Mouse (Mus musculus) liver, embryonic 11.5 days (tissue): ENCODE data around the gene Cyp4f40. TPM values are rescaled to one million over a fixed set of nuclear protein-coding genes. Genes with fewer than 3 reads are reported as not detected.
"Not testable (repeated sequence)": the region's sequence is repeated elsewhere in the genome, so short reads cannot be mapped to it uniquely, and the experiment has no call there.

Experiments
- ATAC-seq: fragments of 200-750 bp; cut with Nextera tagmentation; replicated peaks from 2 replicates; pipeline ENCODE4 v1.8.0; 2017; ENCODE audit warnings: moderate number of reproducible peaks, mild to moderate bottlenecking, moderate TSS enrichment, moderate library complexity; ENCODE audit not compliant: low FRiP score
- DNase-seq: peaks from one replicate; pipeline ENCODE4 v3.0.0-alpha.2; 2017; ENCODE audit warnings: low spot score
- H3K27ac ChIP-seq: fragments of 300-500 bp; sonication (generic); 2 replicates; pipeline ENCODE4 v1.5.1; 2014; ENCODE audit warnings: mild to moderate bottlenecking, low read depth, low read length, control low read depth
- H3K27me3 ChIP-seq: fragments of 300-500 bp; sonication (generic); replicated peaks from 2 replicates; pipeline ENCODE4 v1.6.1; 2014; ENCODE audit warnings: low read length, mixed read lengths; ENCODE audit not compliant: control insufficient read depth, insufficient read depth
- H3K36me3 ChIP-seq: fragments of 300-500 bp; sonication (generic); 2 replicates; pipeline ENCODE4 v1.6.1; 2014; ENCODE audit warnings: mild to moderate bottlenecking, low read length, moderate library complexity, mixed read lengths; ENCODE audit not compliant: control insufficient read depth, insufficient read depth
- H3K4me1 ChIP-seq: fragments of 300-500 bp; sonication (generic); replicated peaks from 2 replicates; pipeline ENCODE4 v1.6.1; 2014; ENCODE audit warnings: low read length, mixed read lengths; ENCODE audit not compliant: control insufficient read depth, insufficient read depth
- H3K4me2 ChIP-seq: fragments of 300-500 bp; sonication (generic); 2 replicates; pipeline ENCODE4 v1.6.1; 2014; ENCODE audit warnings: mild to moderate bottlenecking, control low read depth, moderate library complexity
- H3K4me3 ChIP-seq: fragments of 300-500 bp; sonication (generic); 2 replicates; pipeline ENCODE4 v1.5.1; 2014; ENCODE audit warnings: low read depth, low read length, control low read depth
- H3K9ac ChIP-seq: fragments of 300-500 bp; sonication (generic); 2 replicates; pipeline ENCODE4 v1.6.1; 2014; ENCODE audit warnings: low read depth, low read length, control low read depth
- H3K9me3 ChIP-seq: fragments of 300-500 bp; sonication (generic); 2 replicates; pipeline ENCODE4 v1.6.1; 2016; ENCODE audit warnings: low read length, inconsistent platforms, mixed read lengths; ENCODE audit not compliant: control insufficient read depth
- WGBS: fragments of 180-500 bp; shearing (Covaris S2); extraction: QIAGEN DNeasy Blood & Tissue Kit; methylation state at CpG from one replicate; pipeline ENCODE4 v1.1.7; 2014; 5-methylcytosine and 5-hydroxymethylcytosine counted together
- polyA plus RNA-seq: library from polyadenylated mRNA; unstranded; fragments of >200 nt; fragmentation: Nextera tagmentation; extraction: Ambion mirVana; gene quantifications from 2 replicates; pipeline ENCODE4 v1.2.1, GENCODE M21; 2014

Gene Cyp4f40
- polyA plus RNA-seq, 1 experiment from 2014 or later: not detected

DNA sequence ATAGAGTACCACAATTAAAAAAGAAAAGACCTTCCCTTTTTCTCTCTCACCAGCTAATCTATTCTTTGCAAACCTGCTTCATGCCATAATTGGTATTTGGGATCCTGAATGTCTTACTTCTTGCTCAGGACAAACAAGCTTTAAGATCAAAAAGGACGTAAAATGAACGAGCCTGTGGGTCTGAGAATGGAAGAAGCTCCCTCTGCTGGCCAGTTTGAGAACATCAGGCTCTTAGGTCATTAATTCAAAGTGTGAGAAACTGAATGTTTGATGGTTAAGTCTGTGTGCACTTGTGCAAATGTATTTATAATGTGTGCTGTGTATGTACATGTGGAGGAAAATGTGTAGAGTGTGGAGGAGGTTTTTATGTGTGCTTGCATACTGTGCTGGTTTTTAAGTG, 21.7 kb downstream of the Cyp4f40 start:
- DNase-seq (no peak), ATAC-seq (no peak)
- Histone ChIP-seq H3K36me3 (no peaks in the 10 kb centered on the region), H3K4me3 (no peak overlapping the region), H3K9ac (no peak overlapping the region), H3K4me2 (no peak overlapping the region), H3K4me1 (no peaks in the 10 kb centered on the region), H3K9me3 (no peaks in the 10 kb centered on the region), H3K27ac (no peak overlapping the region), H3K27me3 (no peaks in the 10 kb centered on the region)
- 24% methylated on average over 2 of the region's 2 CpGs for WGBS

DNA sequence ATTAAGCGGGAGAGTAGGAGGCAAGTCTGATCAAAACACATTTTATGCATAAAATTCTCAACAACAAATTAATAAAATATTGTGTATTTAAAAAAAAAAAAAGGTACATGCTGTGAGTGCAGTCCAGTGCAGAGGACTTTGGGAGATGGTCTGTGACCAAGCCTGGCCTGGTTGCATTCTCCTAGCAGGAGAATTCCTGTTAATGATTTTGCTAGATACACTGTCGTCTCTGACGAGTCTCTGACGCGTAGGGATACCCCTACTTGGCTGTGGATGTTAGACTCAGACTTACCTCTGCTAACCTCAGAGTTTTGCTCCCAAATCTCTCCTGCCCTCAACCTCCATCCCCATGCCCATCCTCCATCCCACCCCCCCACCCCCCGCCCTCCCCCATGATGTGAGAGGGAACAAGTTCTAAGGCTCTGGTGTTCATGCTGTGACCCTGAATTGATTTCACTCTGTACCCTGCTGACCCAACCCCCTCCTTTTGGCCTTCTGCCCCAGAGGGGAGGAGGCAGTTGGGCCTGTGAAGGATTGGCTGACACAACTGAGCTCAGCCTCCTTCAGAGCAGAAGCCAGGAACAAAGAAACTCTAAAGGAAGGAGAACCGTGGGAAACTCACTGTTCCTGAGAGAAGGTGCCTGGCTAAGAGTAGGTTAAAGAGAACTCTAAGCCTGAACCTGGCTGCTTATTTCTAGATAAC, 26.5 kb downstream of the Cyp4f40 start, which contains the start of gene Cyp4f15:
Cyp4f15 (plus strand) TSS at position 580 of the 703 bp plus-strand sequence.
- Histone ChIP-seq H3K9me3 (no peaks in the 10 kb centered on the region), H3K27ac (no peak within 1 kb of the TSS), H3K36me3 (no peaks in the 10 kb centered on the region), H3K9ac (no peak within 1 kb of the TSS), H3K27me3 (no peaks in the 10 kb centered on the region), H3K4me1 (no peaks in the 10 kb centered on the region), H3K4me3 (no peak within 1 kb of the TSS), H3K4me2 (peak within 1 kb of the TSS; percentile 35)
- no peak for DNase-seq
- peak; percentile 67 for ATAC-seq
- 21% methylated on average over 7 of the region's 7 CpGs for WGBS

DNA sequence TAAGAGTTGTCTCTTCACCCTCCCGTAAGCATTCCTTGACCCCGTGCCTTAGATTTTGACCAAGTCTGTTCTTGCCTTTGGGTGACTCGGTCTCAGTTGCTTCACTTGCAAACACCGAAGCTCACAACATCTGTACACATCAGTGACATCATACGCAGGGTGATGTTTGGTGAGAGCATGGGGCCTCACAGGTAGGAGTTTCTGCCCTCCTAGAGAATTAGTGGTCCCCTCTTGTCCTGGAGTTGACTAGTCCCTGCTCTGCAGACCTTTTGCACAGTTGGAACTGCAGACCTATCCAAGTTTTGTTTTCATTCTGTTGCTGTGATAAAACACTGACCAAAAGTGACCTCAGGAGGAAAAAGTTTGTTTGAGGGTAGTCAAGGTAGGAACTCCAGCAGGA, 28.0 kb downstream of the Cyp4f40 start:
- Histone ChIP-seq H3K9me3 (no peaks in the 10 kb centered on the region), H3K27ac (no peak overlapping the region), H3K36me3 (no peaks in the 10 kb centered on the region), H3K27me3 (no peaks in the 10 kb centered on the region), H3K4me2 (peak overlapping the region; percentile 35; the same call in 1 of the 2 replicates), H3K9ac (no peak overlapping the region), H3K4me3 (no peak overlapping the region), H3K4me1 (no peaks in the 10 kb centered on the region)
- WGBS: 83% methylated on average over 5 of the region's 5 CpGs
- ATAC-seq: no peak
- no peak for DNase-seq

DNA sequence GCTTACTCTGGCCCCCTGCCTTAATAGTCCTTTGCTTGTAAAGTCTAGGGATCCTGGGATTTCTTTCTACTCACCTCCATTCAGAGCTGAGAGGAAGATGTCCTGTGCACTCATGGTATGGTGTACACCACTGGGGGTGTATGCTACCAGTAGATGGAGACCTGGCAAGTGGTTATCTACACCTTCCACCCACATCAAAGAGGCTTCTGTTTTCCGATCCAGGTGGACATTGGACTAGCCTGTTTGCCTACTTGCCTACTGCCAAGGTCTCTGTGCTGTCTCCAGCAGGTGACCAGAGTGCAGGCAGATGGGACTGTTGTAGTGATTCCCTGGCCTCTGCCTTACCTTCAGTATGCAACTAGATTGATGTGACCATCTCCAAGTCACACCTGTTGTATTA, 32.3 kb downstream of the Cyp4f40 start:
- ATAC-seq (peak; percentile 41), DNase-seq (no peak)
- H3K27ac ChIP-seq: no peak overlapping the region
- H3K9me3 ChIP-seq: no peaks in the 10 kb centered on the region
- WGBS: 78% methylated on average over 1 of the region's 1 CpGs
- no peaks in the 10 kb centered on the region for H3K27me3 ChIP-seq
- no peaks in the 10 kb centered on the region for H3K36me3 ChIP-seq
- no peak overlapping the region for H3K9ac ChIP-seq
- no peaks in the 10 kb centered on the region for H3K4me1 ChIP-seq
- H3K4me2 ChIP-seq: no peak overlapping the region
- H3K4me3 ChIP-seq: no peak overlapping the region

DNA sequence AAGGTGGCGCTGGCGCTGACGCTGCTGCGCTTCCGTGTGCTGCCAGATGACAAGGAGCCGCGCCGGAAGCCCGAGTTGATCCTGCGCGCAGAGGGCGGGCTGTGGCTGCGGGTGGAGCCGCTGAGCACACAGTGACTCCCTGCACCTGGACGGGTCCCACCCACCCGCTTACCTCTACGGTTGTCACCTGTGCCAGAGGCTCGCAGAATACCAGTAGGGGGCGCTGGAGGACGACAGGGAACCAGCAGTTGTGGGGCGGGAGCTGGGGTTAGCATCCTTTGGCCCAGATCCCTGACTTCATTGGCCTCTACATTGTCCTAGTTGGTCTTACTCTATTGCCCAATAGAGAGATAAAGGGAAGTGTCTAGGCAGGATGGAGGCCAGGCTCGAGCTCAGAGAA, 44.1 kb downstream of the Cyp4f40 start:
- H3K27ac ChIP-seq: no peak overlapping the region
- no peaks in the 10 kb centered on the region for H3K36me3 ChIP-seq
- H3K9me3 ChIP-seq: 0 out of 2 replicates have a peak, but pooled peaks cover 4% of the 10 kb centered on the region
- H3K27me3 ChIP-seq: no peaks in the 10 kb centered on the region
- H3K4me3 ChIP-seq: no peak overlapping the region
- no peak for ATAC-seq
- 35% methylated on average over 22 of the region's 22 CpGs for WGBS
- peak overlapping the region; percentile 3; the same call in 1 of the 2 replicates for H3K4me2 ChIP-seq
- DNase-seq: no peak
- H3K4me1 ChIP-seq: no peaks in the 10 kb centered on the region
- no peak overlapping the region for H3K9ac ChIP-seq

DNA sequence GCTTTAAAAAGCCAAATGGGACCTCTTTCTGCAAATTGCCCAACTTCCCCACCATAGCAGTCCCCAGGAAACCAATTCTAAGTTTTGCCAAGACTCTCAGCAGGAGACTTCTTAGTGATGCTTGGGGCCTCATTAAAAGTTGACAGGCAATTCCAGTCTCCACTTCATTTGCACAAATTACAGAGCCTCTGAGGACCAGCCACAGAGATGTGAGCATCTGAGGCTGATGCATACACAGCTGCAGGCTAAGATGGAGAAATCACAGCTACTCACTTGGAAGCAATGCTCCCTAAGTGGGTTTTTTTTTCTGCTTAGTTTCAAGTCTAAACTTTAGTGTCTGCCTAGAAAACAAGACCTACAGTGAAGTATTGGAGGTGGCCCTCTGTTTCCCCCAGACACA, 51.8 kb downstream of the Cyp4f40 start:
- not testable (repeated sequence) for H3K4me1 ChIP-seq, H3K4me2 ChIP-seq, ATAC-seq, H3K9ac ChIP-seq, H3K4me3 ChIP-seq, DNase-seq, H3K27ac ChIP-seq, H3K27me3 ChIP-seq, H3K36me3 ChIP-seq, H3K9me3 ChIP-seq

DNA sequence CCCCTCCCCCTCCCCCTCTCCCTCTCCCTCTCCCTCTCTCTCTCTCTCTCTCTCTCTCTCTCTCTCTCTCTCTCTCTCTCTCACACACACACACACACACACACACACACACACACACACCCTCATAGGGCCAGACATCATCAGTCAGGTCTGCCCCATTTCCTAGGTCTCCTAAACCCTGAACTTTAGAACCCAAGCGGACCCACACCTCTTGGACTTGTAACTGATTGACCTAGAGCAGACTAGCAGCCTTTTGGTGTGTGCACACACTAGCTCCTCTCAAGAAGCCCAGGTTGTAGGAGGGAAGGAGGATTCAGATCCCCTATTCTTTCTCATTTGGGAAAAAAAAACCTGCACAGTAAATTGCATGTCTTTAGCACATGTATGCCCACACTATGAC, 63.5 kb downstream of the Cyp4f40 start:
- WGBS: 86% methylated on average over 1 of the region's 1 CpGs
- not testable (repeated sequence) for H3K4me2 ChIP-seq, H3K4me3 ChIP-seq, H3K27me3 ChIP-seq, H3K9me3 ChIP-seq, H3K27ac ChIP-seq, H3K9ac ChIP-seq, H3K36me3 ChIP-seq, DNase-seq, H3K4me1 ChIP-seq, ATAC-seq

DNA sequence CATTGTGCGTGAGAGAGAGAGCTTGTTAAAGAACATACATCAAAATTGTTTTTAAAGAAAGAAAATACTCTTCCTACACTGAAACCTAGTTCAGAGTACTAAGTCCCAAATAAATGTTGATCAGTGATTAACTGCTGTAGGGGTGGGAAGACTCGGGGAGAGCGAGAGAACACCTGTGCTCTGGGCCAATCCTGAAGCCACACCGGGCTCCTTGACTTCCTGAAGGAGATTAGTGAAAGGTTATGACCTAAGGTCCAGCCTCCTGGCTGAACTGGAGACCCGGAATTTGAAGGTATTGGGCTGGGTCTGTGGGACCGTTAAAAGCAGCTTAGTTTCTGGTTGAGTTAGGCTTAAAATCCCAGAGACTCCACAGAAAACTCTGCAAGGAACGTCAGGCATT, 64.1 kb downstream of the Cyp4f40 start:
- H3K9ac ChIP-seq: no peak overlapping the region
- no peaks in the 10 kb centered on the region for H3K4me1 ChIP-seq
- H3K36me3 ChIP-seq: no peaks in the 10 kb centered on the region
- WGBS: 82% methylated on average over 7 of the region's 7 CpGs
- ATAC-seq (no peak), DNase-seq (no peak)
- H3K27ac ChIP-seq: no peak overlapping the region
- no peaks in the 10 kb centered on the region for H3K27me3 ChIP-seq
- no peak overlapping the region for H3K4me2 ChIP-seq
- no peaks in the 10 kb centered on the region for H3K9me3 ChIP-seq
- no peak overlapping the region for H3K4me3 ChIP-seq

DNA sequence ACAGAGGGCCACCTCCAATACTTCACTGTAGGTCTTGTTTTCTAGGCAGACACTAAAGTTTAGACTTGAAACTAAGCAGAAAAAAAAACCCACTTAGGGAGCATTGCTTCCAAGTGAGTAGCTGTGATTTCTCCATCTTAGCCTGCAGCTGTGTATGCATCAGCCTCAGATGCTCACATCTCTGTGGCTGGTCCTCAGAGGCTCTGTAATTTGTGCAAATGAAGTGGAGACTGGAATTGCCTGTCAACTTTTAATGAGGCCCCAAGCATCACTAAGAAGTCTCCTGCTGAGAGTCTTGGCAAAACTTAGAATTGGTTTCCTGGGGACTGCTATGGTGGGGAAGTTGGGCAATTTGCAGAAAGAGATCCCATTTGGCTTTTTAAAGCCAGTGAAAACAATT, 67.7 kb downstream of the Cyp4f40 start:
- H3K27me3 ChIP-seq, ATAC-seq, H3K4me1 ChIP-seq, H3K9me3 ChIP-seq, H3K36me3 ChIP-seq, H3K27ac ChIP-seq, H3K4me2 ChIP-seq, H3K4me3 ChIP-seq, DNase-seq, H3K9ac ChIP-seq: not testable (repeated sequence)
